Mouse (Mus musculus) intestine, embryonic 15.5 days (tissue): ENCODE measurements around the gene Ghrh. TPM values are rescaled to one million over a fixed set of nuclear protein-coding genes. Genes with fewer than 3 reads are reported as not detected.
A peak's percentile ranks its signal among the peaks of the same experiment; 100 is the strongest.

Source experiments
- ATAC-seq: fragments of 200-750 bp; cut with Nextera tagmentation; 2 replicates; pipeline ENCODE4 v1.8.0; 2017; ENCODE audit warnings: moderate TSS enrichment, moderate library complexity
- H3K27ac ChIP-seq: fragments of 300-500 bp; sonication (generic); 2 replicates; pipeline ENCODE4 v1.5.1; 2015; ENCODE audit warnings: mild to moderate bottlenecking, inconsistent platforms
- H3K27me3 ChIP-seq: fragments of 300-500 bp; sonication (generic); replicated peaks from 2 replicates; pipeline ENCODE4 v1.6.1; 2015; ENCODE audit warnings: inconsistent platforms
- H3K36me3 ChIP-seq: fragments of 300-500 bp; sonication (generic); 2 replicates; pipeline ENCODE4 v1.6.1; 2015; ENCODE audit warnings: inconsistent platforms
- H3K4me1 ChIP-seq: fragments of 300-500 bp; sonication (generic); replicated peaks from 2 replicates; pipeline ENCODE4 v1.6.1; 2015; ENCODE audit warnings: inconsistent platforms
- H3K4me2 ChIP-seq: fragments of 300-500 bp; sonication (generic); replicated peaks from 2 replicates; pipeline ENCODE4 v1.6.1; 2015; ENCODE audit warnings: mild to moderate bottlenecking, inconsistent platforms
- H3K4me3 ChIP-seq: fragments of 300-500 bp; sonication (generic); replicated peaks from 2 replicates; pipeline ENCODE4 v1.5.1; 2015; ENCODE audit warnings: inconsistent platforms
- H3K9ac ChIP-seq: fragments of 300-500 bp; sonication (generic); 2 replicates; pipeline ENCODE4 v1.6.1; 2015; ENCODE audit warnings: inconsistent platforms
- H3K9me3 ChIP-seq: fragments of 300-500 bp; sonication (generic); 2 replicates; pipeline ENCODE4 v1.6.1; 2016; ENCODE audit warnings: inconsistent platforms
- WGBS: fragments of 180-500 bp; shearing (Covaris S2); methylation state at CpG from one replicate; pipeline ENCODE4 v1.1.7; 2015; 5-methylcytosine and 5-hydroxymethylcytosine counted together
- polyA plus RNA-seq: library from polyadenylated mRNA; unstranded; fragments of >200 nt; fragmentation: Nextera tagmentation; extraction: Ambion mirVana; gene quantifications from 2 replicates; pipeline ENCODE4 v1.2.1, GENCODE M21; 2015

The Ghrh gene
- polyA plus RNA-seq, 1 experiment from 2014 or later, result 0.64 TPM

DNA sequence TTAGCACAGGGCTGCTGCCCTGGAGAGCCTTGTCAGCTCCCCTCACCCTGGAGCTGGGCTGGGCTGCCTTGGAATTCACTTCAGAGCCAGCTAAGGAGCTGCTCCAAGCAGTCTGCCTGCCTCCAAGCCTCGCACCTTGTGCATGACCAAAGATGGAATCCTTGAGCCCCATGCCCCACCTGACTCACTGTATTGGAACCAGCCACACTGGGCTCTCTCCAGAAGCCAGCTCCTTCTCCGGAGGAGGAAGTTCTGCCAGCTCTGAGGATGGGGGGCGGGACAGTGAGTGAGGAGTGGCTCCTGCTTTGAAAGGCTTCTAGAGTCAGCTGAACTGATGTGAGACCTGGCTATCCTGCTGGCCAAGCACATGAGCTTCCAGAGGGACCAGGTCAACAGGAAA, 26.4 kb upstream of the Ghrh start:
- H3K4me2 ChIP-seq, result no peak overlapping the region
- H3K36me3 ChIP-seq, result no peaks in the 10 kb centered on the region
- WGBS, result 68% methylated on average over 3 of the region's 3 CpGs
- no peak overlapping the region for H3K9ac ChIP-seq
- H3K4me1 ChIP-seq, result peaks cover 34% of the 10 kb centered on the region
- H3K27me3 ChIP-seq, result no peaks in the 10 kb centered on the region
- H3K9me3 ChIP-seq, result no peaks in the 10 kb centered on the region
- ATAC-seq, result peak; percentile 51; the same call in 1 of the 2 replicates
- H3K27ac ChIP-seq, result peak overlapping the region; percentile 52
- no peak overlapping the region for H3K4me3 ChIP-seq

DNA sequence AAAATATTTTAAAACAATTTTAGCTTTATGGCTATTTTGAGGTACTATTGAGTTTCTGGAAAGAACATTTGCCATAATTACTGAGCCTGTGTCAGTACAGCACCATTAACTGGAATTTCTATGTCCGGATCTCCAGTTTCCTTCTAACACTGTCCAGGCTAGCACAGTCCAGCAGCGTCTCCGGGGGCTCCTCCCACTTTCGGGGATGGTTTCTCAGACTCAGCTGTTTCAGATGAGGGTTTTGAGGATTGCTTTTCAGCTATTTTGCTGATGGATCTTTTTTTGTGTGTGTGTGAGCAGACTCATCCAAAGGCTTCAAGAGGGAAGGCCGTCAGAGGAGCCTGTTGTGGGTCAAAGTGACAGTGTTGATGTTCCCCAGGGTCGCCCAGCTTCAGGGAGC, 24.4 kb upstream of the Ghrh start:
- no peak overlapping the region for H3K4me2 ChIP-seq
- ATAC-seq, result no peak
- no peaks in the 10 kb centered on the region for H3K27me3 ChIP-seq
- H3K4me1 ChIP-seq, result peaks cover 30% of the 10 kb centered on the region
- WGBS, result 44% methylated on average over 6 of the region's 6 CpGs
- no peaks in the 10 kb centered on the region for H3K9me3 ChIP-seq
- H3K27ac ChIP-seq, result peak overlapping the region; percentile 62; the same call in 1 of the 2 replicates
- no peaks in the 10 kb centered on the region for H3K36me3 ChIP-seq
- no peak overlapping the region for H3K9ac ChIP-seq
- no peak overlapping the region for H3K4me3 ChIP-seq

DNA sequence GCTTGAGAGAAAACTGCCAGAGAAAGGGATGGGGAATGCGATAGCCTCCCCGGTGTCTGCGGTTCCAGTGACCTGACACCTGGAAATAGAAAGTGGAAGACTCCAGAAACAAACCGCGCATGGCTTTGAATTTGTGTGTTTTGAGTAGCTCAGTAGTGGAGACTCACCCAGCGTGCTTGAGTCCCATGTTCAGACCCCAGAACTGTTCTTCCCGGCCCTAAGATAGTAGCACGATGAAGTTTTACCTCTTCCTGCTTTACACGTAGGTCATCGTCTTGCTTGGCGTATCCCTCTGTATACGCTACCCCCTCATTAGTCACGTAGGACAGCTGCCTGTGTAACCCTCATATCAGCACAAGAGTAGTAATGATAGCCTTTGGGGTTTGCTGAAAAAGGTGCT, 20.7 kb upstream of the Ghrh start:
- Histone ChIP-seq H3K4me1 (peaks cover 20% of the 10 kb centered on the region), H3K9ac (peak overlapping the region; percentile 91), H3K4me2 (peak overlapping the region; percentile 77), H3K36me3 (no peaks in the 10 kb centered on the region), H3K4me3 (peak overlapping the region; percentile 77), H3K27me3 (no peaks in the 10 kb centered on the region), H3K9me3 (no peaks in the 10 kb centered on the region), H3K27ac (peak overlapping the region; percentile 96)
- peak; percentile 41 for ATAC-seq
- WGBS, result 2% methylated on average over 13 of the region's 13 CpGs

DNA sequence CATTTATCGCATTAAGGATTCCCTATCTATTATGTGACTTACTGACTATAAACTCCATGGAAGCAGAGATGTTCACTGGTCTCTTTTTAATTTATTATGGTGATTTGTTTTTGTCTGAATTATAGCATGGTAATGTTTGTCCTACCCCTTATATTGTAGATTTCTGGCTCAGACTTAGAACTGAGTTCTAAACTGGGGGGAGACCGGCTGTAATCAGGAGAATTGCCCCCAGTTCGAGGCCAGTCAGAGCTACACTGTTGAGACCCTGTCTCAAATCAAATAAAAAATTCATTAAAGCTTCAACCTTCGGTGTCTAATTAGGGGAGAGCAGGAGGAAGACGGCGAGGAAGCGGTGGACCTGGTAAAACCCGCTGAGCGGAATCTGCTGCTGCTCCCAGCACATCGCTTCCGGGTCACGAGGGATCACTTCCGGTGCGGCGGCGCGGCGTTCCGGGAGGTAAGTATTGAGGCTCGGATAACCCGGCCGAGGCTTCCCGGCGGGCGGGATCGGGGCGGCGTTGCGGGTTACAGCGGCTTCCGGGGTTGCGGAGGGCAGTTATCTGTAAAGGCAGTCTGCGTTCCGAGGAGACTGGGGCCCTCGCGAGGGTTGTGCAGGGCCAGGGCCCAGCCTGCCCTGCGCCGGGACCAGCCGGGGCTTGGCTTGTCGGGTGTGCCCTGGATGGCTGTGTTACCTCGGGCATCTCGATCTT, 20.0 kb upstream of the Ghrh start, which contains the start of gene Manbal:
Gene Manbal, plus strand, starts transcription at position 411 of the 710 bp plus-strand sequence.
- H3K36me3 ChIP-seq, result no peaks in the 10 kb centered on the region
- H3K27ac ChIP-seq, result peak within 1 kb of the TSS; percentile 96
- peak within 1 kb of the TSS; percentile 77 for H3K4me2 ChIP-seq
- ATAC-seq, result peak; percentile 91
- H3K4me3 ChIP-seq, result peak within 1 kb of the TSS; percentile 77
- peaks cover 15% of the 10 kb centered on the region for H3K4me1 ChIP-seq
- H3K9me3 ChIP-seq, result no peaks in the 10 kb centered on the region
- peak within 1 kb of the TSS; percentile 91 for H3K9ac ChIP-seq
- no peaks in the 10 kb centered on the region for H3K27me3 ChIP-seq
- WGBS, result 4% methylated on average over 42 of the region's 42 CpGs

DNA sequence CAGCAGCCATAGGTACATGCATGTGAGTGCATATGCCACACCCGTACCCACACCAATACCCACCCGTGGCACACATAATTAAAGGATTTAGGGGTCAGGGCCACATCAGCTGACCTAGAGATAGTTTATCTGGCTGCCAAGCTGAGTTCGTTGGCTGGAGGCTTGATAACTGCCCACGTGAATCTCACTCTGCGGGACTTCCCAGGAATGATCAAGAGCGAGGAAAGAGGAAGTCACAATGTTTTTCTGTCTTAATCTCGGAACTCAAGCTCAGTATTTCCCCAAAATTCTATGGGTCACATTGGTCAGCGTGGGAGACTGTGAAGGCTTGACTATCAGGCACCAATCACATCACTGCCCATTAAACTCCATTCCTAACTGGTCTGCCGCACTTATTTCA, 19.5 kb upstream of the Ghrh start:
- peaks cover 12% of the 10 kb centered on the region; the same call in 1 of the 2 replicates for H3K4me1 ChIP-seq
- no peaks in the 10 kb centered on the region for H3K9me3 ChIP-seq
- no peaks in the 10 kb centered on the region for H3K36me3 ChIP-seq
- H3K27ac ChIP-seq, result peak overlapping the region; percentile 96; the same call in 1 of the 2 replicates
- 69% methylated on average over 9 of the region's 9 CpGs for WGBS
- no peak for ATAC-seq
- peak overlapping the region; percentile 77; the same call in 1 of the 2 replicates for H3K4me3 ChIP-seq
- H3K9ac ChIP-seq, result no peak overlapping the region
- no peaks in the 10 kb centered on the region for H3K27me3 ChIP-seq
- H3K4me2 ChIP-seq, result peak overlapping the region; percentile 77

DNA sequence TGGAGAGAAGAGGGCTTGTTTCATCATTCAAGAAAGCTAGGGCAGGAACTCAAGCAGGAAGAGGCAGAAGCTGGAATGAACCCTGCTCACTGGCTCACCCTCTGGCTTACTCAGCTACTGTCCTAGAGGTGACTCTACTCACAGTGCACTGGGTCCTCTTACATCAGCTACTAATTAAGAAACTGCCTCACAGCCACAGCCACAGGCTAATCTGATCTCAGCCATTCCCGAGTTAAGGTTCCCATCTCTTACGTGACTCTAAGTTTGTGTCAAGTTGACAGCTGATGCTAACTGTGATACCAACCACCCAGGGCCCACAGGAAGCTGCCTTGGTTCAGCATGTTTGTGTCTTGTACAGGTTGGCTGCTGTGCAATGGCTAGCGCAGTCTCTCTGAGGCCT, 15.7 kb upstream of the Ghrh start:
- no peak overlapping the region for H3K9ac ChIP-seq
- peaks cover 2% of the 10 kb centered on the region; the same call in 1 of the 2 replicates for H3K4me1 ChIP-seq
- no peak for ATAC-seq
- no peaks in the 10 kb centered on the region for H3K36me3 ChIP-seq
- H3K27me3 ChIP-seq, result no peaks in the 10 kb centered on the region
- 81% methylated on average over 3 of the region's 3 CpGs for WGBS
- H3K27ac ChIP-seq, result no peak overlapping the region
- no peak overlapping the region for H3K4me3 ChIP-seq
- H3K9me3 ChIP-seq, result no peaks in the 10 kb centered on the region
- H3K4me2 ChIP-seq, result no peak overlapping the region

DNA sequence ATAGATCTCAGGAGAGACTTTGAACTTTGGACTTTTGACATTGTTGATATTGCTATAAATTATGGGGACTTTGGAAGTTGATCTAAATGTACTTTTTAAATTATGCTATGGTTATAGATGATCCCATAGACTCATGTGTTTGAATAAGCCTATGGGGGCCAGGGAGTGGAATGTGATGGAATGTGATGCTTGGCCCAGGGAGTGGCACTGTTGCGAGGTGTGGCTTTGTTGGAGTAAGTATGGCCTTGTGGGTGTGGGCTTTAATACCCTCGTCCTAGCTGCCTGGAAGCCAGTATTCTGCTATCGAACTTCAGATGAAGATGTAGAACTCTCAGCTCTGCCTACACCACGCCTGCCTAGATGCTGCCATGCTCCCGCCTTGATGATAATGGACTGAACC, 12.7 kb upstream of the Ghrh start:
- no peak overlapping the region for H3K27ac ChIP-seq
- peak; percentile 68; the same call in 1 of the 2 replicates for ATAC-seq
- H3K4me1 ChIP-seq, result 0 out of 2 replicates have a peak, but pooled peaks cover 2% of the 10 kb centered on the region
- 66% methylated on average over 5 of the region's 5 CpGs for WGBS
- H3K36me3 ChIP-seq, result no peaks in the 10 kb centered on the region
- no peak overlapping the region for H3K4me3 ChIP-seq
- no peak overlapping the region for H3K4me2 ChIP-seq
- H3K9me3 ChIP-seq, result no peaks in the 10 kb centered on the region
- H3K27me3 ChIP-seq, result no peaks in the 10 kb centered on the region
- no peak overlapping the region for H3K9ac ChIP-seq

DNA sequence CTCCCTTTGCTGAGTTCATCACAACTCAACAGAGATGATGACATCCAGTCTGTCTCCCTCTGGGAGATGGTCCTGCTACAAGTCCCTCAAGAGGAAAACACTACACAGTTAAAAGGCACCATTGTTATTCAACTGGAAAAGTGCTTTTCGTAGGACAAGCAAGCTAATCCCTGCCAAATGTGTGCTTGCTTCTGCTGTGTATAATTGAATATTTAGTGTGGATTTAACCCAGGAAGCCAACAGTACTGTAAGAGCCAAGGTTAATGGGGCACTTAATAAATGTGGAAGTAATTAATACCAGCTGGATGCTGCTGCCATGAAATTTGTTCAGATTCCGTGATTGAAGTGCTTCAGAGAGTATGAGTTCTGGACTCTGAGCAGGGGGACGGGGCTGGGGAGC, 6.8 kb upstream of the Ghrh start:
- 74% methylated on average over 3 of the region's 3 CpGs for whole genome bisulfite sequencing
- ATAC-seq, result no peak

DNA sequence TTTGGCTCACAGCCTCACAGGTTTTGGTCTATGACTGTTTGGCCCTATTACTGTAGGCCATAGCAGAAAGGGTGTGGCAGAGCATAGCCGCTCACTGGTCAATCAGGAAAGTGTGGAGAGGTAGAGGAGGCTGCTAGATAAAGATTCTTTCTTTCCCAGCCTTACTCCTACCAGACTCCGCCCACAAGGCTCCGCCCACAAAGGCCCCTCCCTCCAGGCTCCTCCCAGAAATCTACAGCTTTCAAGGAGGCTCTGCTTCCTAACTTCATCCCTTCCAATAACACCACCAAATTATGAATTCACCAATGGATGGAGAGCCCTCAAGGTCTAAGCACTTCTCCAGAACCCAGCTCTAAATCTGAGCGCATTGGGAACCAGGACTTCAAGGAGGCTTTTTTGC, 5.9 kb upstream of the Ghrh start:
- H3K4me3 ChIP-seq, result no peak overlapping the region
- H3K4me1 ChIP-seq, result peaks cover 9% of the 10 kb centered on the region; the same call in 1 of the 2 replicates
- H3K27ac ChIP-seq, result no peak overlapping the region
- H3K27me3 ChIP-seq, result no peaks in the 10 kb centered on the region
- H3K9me3 ChIP-seq, result no peaks in the 10 kb centered on the region
- 71% methylated on average over 4 of the region's 4 CpGs for WGBS
- no peak for ATAC-seq
- no peak overlapping the region for H3K4me2 ChIP-seq
- H3K36me3 ChIP-seq, result no peaks in the 10 kb centered on the region
- H3K9ac ChIP-seq, result no peak overlapping the region

More for the DNA sequence above, 6.8 kb upstream of the Ghrh start:
- H3K36me3 ChIP-seq, result no peaks in the 10 kb centered on the region
- no peak overlapping the region for H3K9ac ChIP-seq
- no peak overlapping the region for H3K4me2 ChIP-seq
- H3K27me3 ChIP-seq, result no peaks in the 10 kb centered on the region
- no peak overlapping the region for H3K27ac ChIP-seq
- no peaks in the 10 kb centered on the region for H3K9me3 ChIP-seq
- peaks cover 5% of the 10 kb centered on the region; the same call in 1 of the 2 replicates for H3K4me1 ChIP-seq
- H3K4me3 ChIP-seq, result no peak overlapping the region

DNA sequence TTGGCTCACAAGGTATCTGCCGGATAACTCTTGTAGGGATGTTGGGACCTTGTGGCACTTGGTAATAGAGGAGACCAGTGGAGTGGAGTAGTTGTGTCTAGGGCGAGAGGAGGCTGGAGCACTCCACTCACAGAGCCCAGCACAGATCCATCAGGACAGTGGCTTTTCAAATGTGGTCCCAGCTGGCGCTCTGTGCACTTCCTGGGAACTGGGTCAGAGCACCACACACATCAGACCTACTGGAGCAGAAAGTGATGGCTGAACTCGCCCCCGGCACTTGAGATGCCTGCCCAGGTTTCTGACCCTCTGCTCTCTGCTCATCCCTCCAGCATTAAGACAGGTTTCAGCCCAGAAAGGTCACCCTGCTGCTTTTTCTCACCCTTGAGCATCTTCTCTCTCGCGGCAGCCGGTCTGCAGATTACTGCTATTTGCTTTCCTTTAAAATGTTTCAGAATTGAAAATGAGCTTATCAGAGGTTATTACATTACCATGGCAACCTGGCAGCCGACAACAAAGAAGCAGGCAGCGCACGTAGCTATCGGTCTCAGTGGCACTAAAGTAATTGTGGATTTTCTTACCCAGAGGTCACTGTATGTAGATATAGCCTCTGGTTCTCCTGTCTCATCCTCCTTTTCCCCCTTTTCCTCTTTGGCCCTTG, 1.9 kb upstream of the Ghrh start:
- H3K27me3 ChIP-seq, result no peaks in the 10 kb centered on the region
- WGBS, result 54% methylated on average over 12 of the region's 12 CpGs
- peak overlapping the region; percentile 66 for H3K27ac ChIP-seq
- ATAC-seq, result 0 out of 2 replicates have a peak, but pooled peaks have one; percentile 35
- H3K4me1 ChIP-seq, result peaks cover 16% of the 10 kb centered on the region; the same call in 1 of the 2 replicates
- H3K9me3 ChIP-seq, result no peaks in the 10 kb centered on the region
- no peak overlapping the region for H3K4me2 ChIP-seq
- H3K36me3 ChIP-seq, result no peaks in the 10 kb centered on the region
- H3K9ac ChIP-seq, result 0 out of 2 replicates have a peak overlapping the region, but pooled peaks have one; percentile 23
- no peak overlapping the region for H3K4me3 ChIP-seq

DNA sequence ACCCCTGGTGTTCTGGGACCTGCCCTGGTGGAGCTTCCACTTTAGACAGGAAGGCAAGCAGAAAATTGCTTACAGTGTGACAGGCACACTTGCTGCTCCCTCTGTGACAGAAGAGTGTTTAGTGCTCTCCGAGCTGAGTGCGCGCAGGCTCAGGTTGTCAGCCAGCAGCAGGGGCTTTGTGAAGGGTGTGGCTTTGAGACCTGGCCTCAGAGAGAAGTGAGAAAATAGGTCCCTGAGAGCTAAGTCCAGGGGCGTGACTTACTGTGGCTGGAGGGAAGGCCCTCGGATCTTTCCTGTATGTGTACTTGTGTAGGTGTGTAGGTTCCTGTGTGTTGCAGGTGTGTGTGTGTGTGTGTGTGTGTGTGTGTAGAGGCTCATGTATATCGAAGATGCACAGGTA, 4.0 kb downstream of the Ghrh start:
- Histone ChIP-seq H3K9ac (no peak overlapping the region), H3K27ac (no peak overlapping the region), H3K27me3 (no peaks in the 10 kb centered on the region), H3K9me3 (no peaks in the 10 kb centered on the region), H3K36me3 (no peaks in the 10 kb centered on the region), H3K4me2 (no peak overlapping the region), H3K4me3 (no peak overlapping the region), H3K4me1 (peaks cover 16% of the 10 kb centered on the region; the same call in 1 of the 2 replicates)
- WGBS, result 57% methylated on average over 6 of the region's 6 CpGs
- ATAC-seq, result peak; percentile 77

DNA sequence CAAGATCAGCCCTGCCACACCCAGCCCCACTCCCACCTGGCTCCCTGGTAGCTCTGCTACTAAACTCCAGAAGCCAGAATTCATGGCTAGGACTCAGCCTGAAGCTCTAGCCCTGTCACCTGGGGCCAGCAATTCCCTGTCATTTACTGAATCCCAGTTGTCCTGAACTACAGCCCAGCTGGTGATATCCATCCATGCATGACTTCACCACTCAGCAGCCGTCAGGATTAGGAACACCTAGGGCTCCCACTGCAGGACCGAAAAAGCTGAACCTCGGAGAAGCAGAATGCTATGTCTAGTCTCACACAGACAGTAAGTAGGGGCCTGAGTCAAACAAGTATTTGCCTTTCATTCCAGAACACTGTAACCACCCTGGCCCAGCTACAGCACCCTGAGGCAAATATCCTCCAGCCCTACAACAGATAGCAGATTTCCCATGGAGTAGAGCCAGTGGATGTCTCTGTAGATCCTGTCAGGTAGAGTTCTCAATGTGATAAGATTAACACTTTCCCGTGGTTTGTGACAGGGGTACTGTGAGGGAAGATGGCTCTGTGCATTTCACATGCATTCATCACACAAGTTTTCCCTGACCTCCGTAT, 4.9 kb downstream of the Ghrh start:
- no peaks in the 10 kb centered on the region for H3K36me3 ChIP-seq
- no peak for ATAC-seq
- H3K4me2 ChIP-seq, result no peak overlapping the region
- no peaks in the 10 kb centered on the region for H3K27me3 ChIP-seq
- H3K4me1 ChIP-seq, result peaks cover 9% of the 10 kb centered on the region; the same call in 1 of the 2 replicates
- no peak overlapping the region for H3K9ac ChIP-seq
- no peak overlapping the region for H3K4me3 ChIP-seq
- H3K9me3 ChIP-seq, result no peaks in the 10 kb centered on the region
- H3K27ac ChIP-seq, result no peak overlapping the region
- WGBS, result 58% methylated on average over 5 of the region's 5 CpGs
